Mouse (Mus musculus) intestine, postnatal 0 days (tissue): ENCODE data around the gene Gab1. TPM values are rescaled to one million over a fixed set of nuclear protein-coding genes. Genes with fewer than 3 reads are reported as not detected.

Source experiments
- ATAC-seq: fragments of 200-750 bp; cut with Nextera tagmentation; 2 replicates; pipeline ENCODE4 v1.8.0; 2017; ENCODE audit warnings: mild to moderate bottlenecking, moderate TSS enrichment, moderate library complexity
- H3K27ac ChIP-seq: fragments of 300-500 bp; sonication (generic); 2 replicates; pipeline ENCODE4 v1.5.1; 2014; ENCODE audit warnings: mild to moderate bottlenecking, low read depth, low read length, moderate library complexity
- H3K27me3 ChIP-seq: fragments of 300-500 bp; sonication (generic); replicated peaks from 2 replicates; pipeline ENCODE4 v1.6.1; 2014; ENCODE audit warnings: low read length, mixed read lengths; ENCODE audit not compliant: control insufficient read depth, insufficient read depth
- H3K36me3 ChIP-seq: fragments of 300-500 bp; sonication (generic); 2 replicates; pipeline ENCODE4 v1.6.1; 2014; ENCODE audit warnings: mild to moderate bottlenecking, moderate library complexity; ENCODE audit not compliant: control insufficient read depth, insufficient read depth
- H3K4me1 ChIP-seq: fragments of 300-500 bp; sonication (generic); replicated peaks from 2 replicates; pipeline ENCODE4 v1.6.1; 2014; ENCODE audit warnings: antibody characterized with exemption, low read length, mixed read lengths; ENCODE audit not compliant: control insufficient read depth, insufficient read depth
- H3K4me2 ChIP-seq: fragments of 300-500 bp; sonication (generic); replicated peaks from 2 replicates; pipeline ENCODE4 v1.6.1; 2014; ENCODE audit warnings: low read depth, mild to moderate bottlenecking, moderate library complexity
- H3K4me3 ChIP-seq: fragments of 300-500 bp; sonication (generic); 2 replicates; pipeline ENCODE4 v1.5.1; 2014; ENCODE audit warnings: low read depth, low read length
- H3K9ac ChIP-seq: fragments of 300-500 bp; sonication (generic); 2 replicates; pipeline ENCODE4 v1.6.1; 2014; ENCODE audit warnings: mild to moderate bottlenecking, low read depth, low read length
- H3K9me3 ChIP-seq: fragments of 300-500 bp; sonication (generic); 2 replicates; pipeline ENCODE4 v1.6.1; 2016; ENCODE audit warnings: mixed run types; ENCODE audit not compliant: control insufficient read depth
- CTCF ChIP-seq: sonication (generic); IDR thresholded peaks from 2 replicates; pipeline ENCODE4 v1.5.1; 2016; ENCODE audit warnings: low read depth, mild to moderate bottlenecking, control low read depth, antibody characterized with exemption, moderate library complexity
- WGBS: fragments of 180-500 bp; shearing (Covaris S2); extraction: QIAGEN DNeasy Blood & Tissue Kit; methylation state at CpG from one replicate; pipeline ENCODE4 v1.1.7; 2014; 5-methylcytosine and 5-hydroxymethylcytosine counted together
- polyA plus RNA-seq: library from polyadenylated mRNA; unstranded; fragments of >200 nt; fragmentation: Nextera tagmentation; extraction: Ambion mirVana; gene quantifications from 2 replicates; pipeline ENCODE4 v1.2.1, GENCODE M21; 2015

Gab1 gene
- polyA plus RNA-seq, 1 experiment from 2014 or later, result 9.1 TPM

GRCm38 (mm10) chr8:80868801-80869323 is 11.5 kb downstream of the Gab1 start:
- H3K4me1 ChIP-seq, result peaks cover 19% of the 10 kb centered on the region
- WGBS, result 40% methylated on average over 11 of the region's 11 CpGs
- H3K9me3 ChIP-seq, result no peaks in the 10 kb centered on the region
- no peaks in the 10 kb centered on the region; the same call in 1 of the 2 replicates for H3K36me3 ChIP-seq
- no peaks in the 10 kb centered on the region for H3K27me3 ChIP-seq
- no peak overlapping the region; the same call in 1 of the 2 replicates for H3K27ac ChIP-seq
- H3K4me2 ChIP-seq, result no peak overlapping the region
- no peak overlapping the region for H3K4me3 ChIP-seq
- no peak for ATAC-seq
- TF ChIP-seq CTCF, result no peak
- H3K9ac ChIP-seq, result no peak overlapping the region

DNA sequence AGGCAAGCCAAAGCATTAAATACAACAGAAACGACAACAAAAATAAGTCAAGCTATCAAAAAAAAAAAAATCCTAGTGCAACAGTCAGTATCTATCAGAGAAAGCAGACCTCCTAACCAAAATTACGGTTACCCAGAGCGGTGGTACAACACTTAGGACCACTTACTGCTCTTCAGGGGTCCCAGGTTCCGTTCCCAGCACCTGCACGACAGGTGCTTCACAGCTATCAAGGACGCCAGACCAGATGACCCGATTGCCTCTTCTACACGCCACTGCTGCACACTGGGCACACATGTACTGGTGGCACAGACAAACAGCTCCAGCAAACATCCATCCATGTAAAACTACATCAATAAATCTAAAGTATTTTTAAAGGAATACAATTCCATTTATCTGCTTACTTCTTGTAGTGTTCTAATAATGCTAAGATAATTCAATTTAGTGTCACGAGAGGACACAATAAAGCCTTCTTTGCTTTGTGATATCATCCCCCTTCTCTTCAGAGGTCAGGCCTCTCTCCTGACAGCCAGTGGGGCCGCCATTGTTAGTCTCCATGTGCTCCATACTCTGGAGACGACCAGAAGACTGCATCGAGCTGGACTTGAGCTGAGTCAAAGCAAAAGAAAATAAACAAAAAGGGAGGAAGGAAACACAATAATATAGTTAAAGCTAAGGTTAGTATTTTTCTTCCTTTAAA is 12.2 kb downstream of the Gab1 start:
- no peaks in the 10 kb centered on the region for H3K27me3 ChIP-seq
- H3K4me1 ChIP-seq, result peaks cover 22% of the 10 kb centered on the region
- WGBS, result 84% methylated on average over 12 of the region's 12 CpGs

DNA sequence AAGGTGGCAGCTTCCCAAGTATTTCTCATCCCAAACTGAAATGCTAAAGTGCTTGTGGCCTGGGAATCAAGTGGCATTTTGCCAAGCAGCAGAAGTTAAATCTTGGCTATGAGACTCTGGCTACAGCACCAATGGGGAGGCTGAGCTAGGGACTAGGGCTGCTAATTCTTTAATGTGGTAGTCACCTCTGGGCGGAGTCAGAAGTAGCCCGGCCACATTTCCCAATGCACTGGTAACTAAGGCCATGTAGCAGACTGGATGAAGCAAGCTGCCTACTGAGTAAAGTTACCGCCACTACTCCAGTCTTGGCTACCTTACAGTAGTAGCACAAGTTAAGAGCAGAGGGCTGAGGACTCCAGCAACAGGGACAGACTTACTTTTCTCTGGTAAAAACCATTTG is 12.7 kb downstream of the Gab1 start:
- Histone ChIP-seq H3K27me3 (no peaks in the 10 kb centered on the region), H3K4me3 (no peak overlapping the region), H3K27ac (no peak overlapping the region), H3K4me1 (peaks cover 22% of the 10 kb centered on the region), H3K9me3 (no peaks in the 10 kb centered on the region), H3K36me3 (no peaks in the 10 kb centered on the region; the same call in 1 of the 2 replicates), H3K4me2 (no peak overlapping the region), H3K9ac (no peak overlapping the region)
- no peak for ATAC-seq
- no peak for TF ChIP-seq CTCF
- 69% methylated on average over 3 of the region's 3 CpGs for WGBS

More for the DNA sequence above, 12.2 kb downstream of the Gab1 start:
- Histone ChIP-seq H3K9ac (no peak overlapping the region), H3K4me3 (no peak overlapping the region), H3K4me2 (no peak overlapping the region), H3K9me3 (no peaks in the 10 kb centered on the region), H3K27ac (no peak overlapping the region), H3K36me3 (no peaks in the 10 kb centered on the region; the same call in 1 of the 2 replicates)
- no peak for TF ChIP-seq CTCF
- no peak for ATAC-seq

DNA sequence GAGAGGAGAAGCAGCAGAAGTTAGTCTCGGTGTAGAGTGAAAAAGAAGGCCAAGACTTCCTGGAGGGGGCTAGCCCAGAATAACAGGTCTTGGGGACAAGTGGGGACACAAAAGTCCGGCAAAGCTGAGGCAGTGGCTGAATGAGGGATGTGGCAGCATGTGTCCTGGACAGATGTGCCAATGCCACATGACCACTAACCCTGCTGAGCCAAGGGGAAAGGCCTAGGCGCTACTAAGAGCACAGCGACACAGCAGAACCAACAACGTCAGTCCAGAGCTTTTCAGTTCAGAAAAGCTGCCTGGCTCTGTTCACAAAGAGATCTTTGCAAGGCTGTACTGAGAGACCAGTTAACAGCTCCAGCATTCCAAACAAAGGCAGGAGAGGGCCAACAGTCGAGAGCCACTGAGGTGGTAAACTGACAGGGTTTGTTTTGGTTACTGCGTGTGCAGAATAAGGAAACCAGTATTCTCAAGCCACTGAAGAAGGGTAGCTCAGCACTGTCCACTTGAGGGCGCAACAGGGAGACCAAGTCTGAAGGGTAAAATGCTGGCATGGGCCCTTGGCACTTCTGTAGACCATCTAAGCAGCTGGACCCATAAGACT is 15.0 kb downstream of the Gab1 start:
- no peak overlapping the region for H3K4me2 ChIP-seq
- H3K27ac ChIP-seq, result 0 out of 2 replicates have a peak overlapping the region, but pooled peaks have one; percentile 15
- no peaks in the 10 kb centered on the region; the same call in 1 of the 2 replicates for H3K36me3 ChIP-seq
- no peak overlapping the region for H3K9ac ChIP-seq
- 78% methylated on average over 8 of the region's 8 CpGs for WGBS
- no peaks in the 10 kb centered on the region for H3K27me3 ChIP-seq
- no peaks in the 10 kb centered on the region for H3K9me3 ChIP-seq
- H3K4me3 ChIP-seq, result no peak overlapping the region
- no peak for ATAC-seq
- peaks cover 21% of the 10 kb centered on the region for H3K4me1 ChIP-seq
- peak; percentile 56 for TF ChIP-seq CTCF

DNA sequence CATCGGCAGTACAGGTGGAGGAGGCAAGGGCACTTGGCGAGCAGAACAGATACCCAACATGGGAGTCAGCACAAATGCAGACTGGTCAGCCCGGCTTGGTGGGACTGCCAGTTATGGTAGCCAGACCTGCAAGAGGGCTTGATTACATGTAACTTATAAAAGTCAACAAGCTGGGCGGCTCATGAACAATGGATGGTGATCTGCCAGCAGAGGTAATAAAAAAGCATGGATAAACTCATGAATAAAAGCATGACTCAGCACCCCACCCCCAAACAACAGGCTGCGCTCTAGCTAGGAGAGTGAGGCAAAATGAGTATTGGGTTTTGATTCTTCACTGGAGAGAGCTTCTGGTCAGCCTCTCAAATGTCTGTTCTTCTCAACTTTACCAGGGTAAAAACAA is 16.9 kb downstream of the Gab1 start:
- Histone ChIP-seq H3K4me1 (peaks cover 8% of the 10 kb centered on the region; the same call in 1 of the 2 replicates), H3K9me3 (no peaks in the 10 kb centered on the region), H3K9ac (no peak overlapping the region), H3K4me2 (no peak overlapping the region), H3K36me3 (no peaks in the 10 kb centered on the region; the same call in 1 of the 2 replicates), H3K27me3 (no peaks in the 10 kb centered on the region), H3K27ac (no peak overlapping the region), H3K4me3 (no peak overlapping the region)
- WGBS, result 44% methylated on average over 5 of the region's 5 CpGs
- TF ChIP-seq CTCF, result no peak
- ATAC-seq, result peak; percentile 51

GRCm38 (mm10) chr8:80859180-80859775 is 21.0 kb downstream of the Gab1 start:
- Histone ChIP-seq H3K9ac (no peak overlapping the region), H3K4me3 (no peak overlapping the region), H3K4me1 (peaks cover 11% of the 10 kb centered on the region; the same call in 1 of the 2 replicates), H3K27ac (no peak overlapping the region), H3K9me3 (no peaks in the 10 kb centered on the region), H3K4me2 (no peak overlapping the region), H3K27me3 (no peaks in the 10 kb centered on the region), H3K36me3 (no peaks in the 10 kb centered on the region)
- no peak for TF ChIP-seq CTCF
- 97% methylated on average over 26 of the region's 26 CpGs for WGBS
- no peak for ATAC-seq
